Mouse (Mus musculus) stomach, embryonic 16.5 days (tissue): ENCODE measurements around the gene Eif4a1. TPM values are rescaled to one million over a fixed set of nuclear protein-coding genes. Genes with fewer than 3 reads are reported as not detected.
"Not testable (repeated sequence)": the region's sequence is repeated elsewhere in the genome, so short reads cannot be mapped to it uniquely, and the experiment has no call there.

ENCODE experiments used
- ATAC-seq: fragments of 200-750 bp; cut with Nextera tagmentation; 2 replicates; pipeline ENCODE4 v1.8.0; 2017; ENCODE audit warnings: moderate number of reproducible peaks, moderate TSS enrichment; ENCODE audit not compliant: insufficient read depth, low FRiP score
- H3K27ac ChIP-seq: fragments of 300-500 bp; sonication (generic); 2 replicates; pipeline ENCODE4 v1.5.1; 2014; ENCODE audit warnings: low read length
- H3K27me3 ChIP-seq: fragments of 300-500 bp; sonication (generic); 2 replicates; pipeline ENCODE4 v1.6.1; 2014; ENCODE audit warnings: low read length, control low read depth, mixed read lengths; ENCODE audit not compliant: control insufficient read depth, insufficient read depth
- H3K36me3 ChIP-seq: fragments of 300-500 bp; sonication (generic); 2 replicates; pipeline ENCODE4 v1.6.1; 2014; ENCODE audit warnings: low read length; ENCODE audit not compliant: control insufficient read depth, insufficient read depth
- H3K4me1 ChIP-seq: fragments of 300-500 bp; sonication (generic); 2 replicates; pipeline ENCODE4 v1.6.1; 2014; ENCODE audit warnings: low read length, control low read depth, mixed read lengths; ENCODE audit not compliant: control insufficient read depth, insufficient read depth
- H3K4me2 ChIP-seq: fragments of 300-500 bp; sonication (generic); 2 replicates; pipeline ENCODE4 v1.6.1; 2014; ENCODE audit warnings: low read depth, low read length, mixed read lengths
- H3K4me3 ChIP-seq: fragments of 300-500 bp; sonication (generic); replicated peaks from 2 replicates; pipeline ENCODE4 v1.5.1; 2014; ENCODE audit warnings: mild to moderate bottlenecking, low read length
- H3K9ac ChIP-seq: fragments of 300-500 bp; sonication (generic); 2 replicates; pipeline ENCODE4 v1.6.1; 2014; ENCODE audit warnings: low read length
- H3K9me3 ChIP-seq: fragments of 300-500 bp; sonication (generic); replicated peaks from 2 replicates; pipeline ENCODE4 v1.6.1; 2016; ENCODE audit warnings: low read length, control low read depth; ENCODE audit not compliant: control insufficient read depth
- WGBS: fragments of 180-500 bp; shearing (Covaris S2); extraction: QIAGEN DNeasy Blood & Tissue Kit; methylation state at CpG from one replicate; pipeline ENCODE4 v1.1.7; 2014; 5-methylcytosine and 5-hydroxymethylcytosine counted together
- polyA plus RNA-seq: library from polyadenylated mRNA; unstranded; fragments of >200 nt; fragmentation: Nextera tagmentation; extraction: Ambion mirVana; gene quantifications from 2 replicates; pipeline ENCODE4 v1.2.1, GENCODE M21; 2015

Eif4a1 gene
- polyA plus RNA-seq, 1 experiment from 2014 or later = 462 TPM

GRCm38 (mm10) chr11:69632284-69633089 lies 39.7 kb downstream of the Eif4a1 start, which contains the start of gene Fxr2:
Gene Fxr2 (plus strand): TSS chr11:69632990.
- H3K4me3 ChIP-seq = peak within 1 kb of the TSS; percentile 98
- no peaks in the 10 kb centered on the region for H3K9me3 ChIP-seq
- under 1% methylated on average over 37 of the region's 56 CpGs for WGBS
- H3K4me1 ChIP-seq = peaks cover 13% of the 10 kb centered on the region
- peak within 1 kb of the TSS; percentile 97 for H3K27ac ChIP-seq
- no peaks in the 10 kb centered on the region for H3K27me3 ChIP-seq
- ATAC-seq = peak; percentile 99
- peak within 1 kb of the TSS; percentile 99 for H3K9ac ChIP-seq
- H3K4me2 ChIP-seq = peak within 1 kb of the TSS; percentile 73
- no peaks in the 10 kb centered on the region for H3K36me3 ChIP-seq

DNA sequence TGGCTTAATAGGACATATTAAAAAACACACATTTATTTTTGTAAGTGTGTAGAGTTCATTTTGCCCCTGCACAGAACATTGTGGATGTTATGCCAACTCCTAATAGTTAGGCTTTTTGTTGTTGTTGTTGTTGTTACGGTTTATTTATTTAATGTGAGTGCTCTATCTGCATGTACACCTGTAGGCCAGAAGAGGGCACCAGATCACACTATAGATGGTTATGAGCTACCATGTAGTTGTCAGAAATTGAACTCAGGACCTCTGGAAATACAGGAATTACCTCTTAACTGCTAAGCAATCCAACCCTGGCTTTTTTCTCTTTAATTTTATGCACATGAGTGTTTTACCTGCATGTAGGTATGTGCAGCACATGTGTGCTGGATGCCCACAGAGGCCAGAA lies 42.4 kb downstream of the Eif4a1 start:
- Histone ChIP-seq H3K27ac (no peak overlapping the region), H3K4me3 (no peak overlapping the region), H3K4me1 (peaks cover 6% of the 10 kb centered on the region), H3K4me2 (no peak overlapping the region), H3K27me3 (no peaks in the 10 kb centered on the region), H3K9me3 (no peaks in the 10 kb centered on the region), H3K9ac (no peak overlapping the region), H3K36me3 (no peaks in the 10 kb centered on the region)
- no peak for ATAC-seq
- WGBS = 62% methylated on average over 1 of the region's 1 CpGs

GRCm38 (mm10) chr11:69628286-69628685 lies 43.9 kb downstream of the Eif4a1 start:
- Histone ChIP-seq H3K4me3 (no peak overlapping the region), H3K4me1 (no peaks in the 10 kb centered on the region), H3K27ac (no peak overlapping the region), H3K36me3 (no peaks in the 10 kb centered on the region), H3K4me2 (no peak overlapping the region), H3K9ac (no peak overlapping the region), H3K9me3 (no peaks in the 10 kb centered on the region), H3K27me3 (no peaks in the 10 kb centered on the region)
- WGBS = 33% methylated on average over 6 of the region's 6 CpGs
- no peak for ATAC-seq

- H3K9ac ChIP-seq, H3K4me1 ChIP-seq, H3K9me3 ChIP-seq, H3K27me3 ChIP-seq, H3K4me3 ChIP-seq, H3K27ac ChIP-seq, ATAC-seq, H3K4me2 ChIP-seq, H3K36me3 ChIP-seq: not testable (repeated sequence)
- WGBS = 75% methylated on average over 2 of the region's 2 CpGs
Observed at GRCm38 (mm10) chr11:69624339-69624738, 47.9 kb downstream of the Eif4a1 start.

DNA sequence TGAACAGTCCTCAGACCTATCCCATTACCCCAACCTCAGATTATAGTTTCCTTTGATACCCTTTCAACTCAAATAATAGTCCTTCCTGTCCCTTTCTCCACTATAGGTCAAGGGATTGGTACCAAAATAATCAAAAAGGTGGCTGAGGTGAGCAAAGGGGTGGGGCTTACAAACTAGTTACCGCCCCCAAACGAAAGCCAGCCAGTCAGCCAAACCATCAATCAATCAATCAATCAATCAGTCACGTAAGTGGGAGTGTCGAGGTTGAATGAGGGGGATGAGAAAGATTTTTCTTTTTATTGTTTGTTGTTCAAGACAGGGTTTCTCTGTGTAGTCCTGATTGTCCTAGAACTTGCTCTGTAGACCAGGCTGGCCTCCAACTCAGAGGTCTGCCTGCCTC lies 49.2 kb downstream of the Eif4a1 start:
- peak overlapping the region; percentile 66; the same call in 1 of the 2 replicates for H3K4me2 ChIP-seq
- no peak overlapping the region; the same call in 1 of the 2 replicates for H3K9ac ChIP-seq
- H3K36me3 ChIP-seq = no peaks in the 10 kb centered on the region
- peaks cover 3% of the 10 kb centered on the region; the same call in 1 of the 2 replicates for H3K4me1 ChIP-seq
- no peaks in the 10 kb centered on the region for H3K9me3 ChIP-seq
- no peak for ATAC-seq
- H3K4me3 ChIP-seq = 0 out of 2 replicates have a peak overlapping the region, but pooled peaks have one; percentile 65
- WGBS = 67% methylated on average over 4 of the region's 4 CpGs
- no peak overlapping the region for H3K27ac ChIP-seq
- no peaks in the 10 kb centered on the region for H3K27me3 ChIP-seq

DNA sequence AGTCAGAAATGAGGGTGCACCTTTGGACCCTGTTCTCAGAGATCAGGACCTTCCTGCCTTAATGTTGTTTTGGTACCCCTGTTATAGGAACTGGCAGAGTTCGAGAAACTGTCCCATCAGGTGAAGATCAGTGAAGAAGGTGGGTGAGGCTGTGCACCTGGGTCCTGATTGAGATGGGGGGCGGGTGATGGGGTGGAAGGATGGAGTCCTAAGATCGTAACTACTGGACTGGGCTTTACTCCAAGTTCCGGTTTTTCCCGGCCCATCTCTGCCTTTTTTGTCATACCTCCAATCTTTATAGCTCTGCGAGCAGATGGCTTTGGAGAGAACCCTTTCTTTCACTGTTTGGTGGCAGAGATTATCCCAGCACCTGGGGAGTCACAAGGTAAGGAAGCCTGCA lies 49.8 kb downstream of the Eif4a1 start:
- 27% methylated on average over 6 of the region's 6 CpGs for WGBS
- peak; percentile 32; the same call in 1 of the 2 replicates for ATAC-seq
- Histone ChIP-seq H3K4me2 (peak overlapping the region; percentile 66), H3K27ac (no peak overlapping the region; the same call in 1 of the 2 replicates), H3K36me3 (no peaks in the 10 kb centered on the region), H3K4me1 (peaks cover 3% of the 10 kb centered on the region; the same call in 1 of the 2 replicates), H3K9me3 (no peaks in the 10 kb centered on the region), H3K4me3 (peak overlapping the region; percentile 65), H3K9ac (peak overlapping the region; percentile 79), H3K27me3 (no peaks in the 10 kb centered on the region)

DNA sequence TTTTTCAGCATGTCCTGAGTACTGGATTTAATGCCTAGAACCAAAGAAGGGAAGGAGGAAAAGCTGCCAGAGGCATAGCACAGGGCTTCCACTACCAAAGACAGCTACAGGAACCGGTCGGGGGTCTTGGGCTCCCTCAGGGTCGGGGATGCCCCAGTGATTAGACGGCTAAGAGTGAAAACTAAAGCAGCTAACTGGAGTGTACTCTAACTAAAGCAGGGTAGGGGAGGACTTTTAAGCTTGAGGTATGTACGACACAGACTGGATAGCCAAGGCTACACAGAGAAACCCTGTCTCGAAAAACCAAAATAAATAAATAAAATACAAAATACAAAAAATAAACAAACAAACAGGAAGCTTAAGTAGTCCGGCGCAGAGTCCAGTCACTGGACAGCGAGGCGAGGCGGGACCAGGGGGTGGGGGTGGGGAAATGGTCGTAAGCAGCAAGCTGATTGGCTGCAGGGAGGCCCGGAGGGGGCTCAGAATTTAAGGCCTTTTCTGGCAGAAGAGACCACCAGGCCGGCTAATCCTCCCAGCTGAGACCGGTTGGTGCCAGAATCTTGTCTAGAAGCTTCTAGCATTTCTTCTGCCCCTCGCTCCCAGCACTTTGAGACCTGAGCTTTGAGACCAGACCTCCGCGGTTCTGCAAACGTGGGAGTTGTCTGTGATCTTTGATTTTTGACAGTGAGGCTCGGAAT lies 50.5 kb downstream of the Eif4a1 start, which contains the start of gene Sat2:
Gene Sat2, plus strand, starts transcription at position 454 of the 698 bp plus-strand sequence.
- peak within 1 kb of the TSS; percentile 66 for H3K4me2 ChIP-seq
- no peaks in the 10 kb centered on the region for H3K27me3 ChIP-seq
- H3K4me1 ChIP-seq = peaks cover 3% of the 10 kb centered on the region; the same call in 1 of the 2 replicates
- peak; percentile 87; the same call in 1 of the 2 replicates for ATAC-seq
- no peaks in the 10 kb centered on the region for H3K9me3 ChIP-seq
- peak within 1 kb of the TSS; percentile 66 for H3K27ac ChIP-seq
- WGBS = 2% methylated on average over 20 of the region's 20 CpGs
- H3K4me3 ChIP-seq = peak within 1 kb of the TSS; percentile 65
- peak within 1 kb of the TSS; percentile 79 for H3K9ac ChIP-seq
- no peaks in the 10 kb centered on the region for H3K36me3 ChIP-seq

DNA sequence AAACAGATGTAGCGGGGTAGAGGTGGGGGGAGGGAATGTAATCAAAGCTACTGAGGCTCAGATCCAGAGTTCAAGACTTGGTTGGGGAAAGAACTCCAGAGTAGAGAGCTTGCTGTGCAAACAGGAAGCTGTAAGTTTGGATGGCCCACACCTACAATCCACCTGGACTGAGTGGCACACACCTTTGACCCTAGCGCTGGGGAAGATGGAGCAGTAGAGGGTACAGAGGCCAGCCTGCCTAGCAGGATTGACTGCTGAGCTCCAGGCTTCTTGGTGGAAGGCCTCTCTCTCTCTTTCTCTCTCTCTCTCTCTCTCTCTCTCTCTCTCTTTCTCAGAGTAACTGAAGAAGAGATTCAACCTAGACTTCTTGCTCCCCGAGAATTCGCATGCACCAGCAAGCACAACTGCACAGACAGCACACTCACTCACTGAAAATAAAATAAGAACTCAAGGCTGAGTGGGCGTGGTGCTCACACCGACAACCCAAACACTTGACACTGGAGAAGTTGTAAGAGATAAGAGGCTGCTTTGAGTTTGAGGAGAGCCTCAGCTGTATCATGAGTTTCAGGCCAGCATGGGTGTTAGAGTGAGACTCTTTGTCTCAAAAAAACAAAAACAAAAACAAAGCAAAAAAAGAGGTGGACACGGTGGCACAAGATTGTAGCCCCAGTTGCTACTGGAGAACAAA lies 51.7 kb downstream of the Eif4a1 start:
- H3K27me3 ChIP-seq = no peaks in the 10 kb centered on the region
- ATAC-seq = no peak
- no peaks in the 10 kb centered on the region for H3K36me3 ChIP-seq
- H3K27ac ChIP-seq = no peak overlapping the region
- peaks cover 3% of the 10 kb centered on the region; the same call in 1 of the 2 replicates for H3K4me1 ChIP-seq
- WGBS = 75% methylated on average over 7 of the region's 7 CpGs
- no peak overlapping the region for H3K9ac ChIP-seq
- H3K4me3 ChIP-seq = no peak overlapping the region
- no peak overlapping the region for H3K4me2 ChIP-seq
- no peaks in the 10 kb centered on the region for H3K9me3 ChIP-seq
